Mouse (Mus musculus): Measurements from ENCODE around the gene Dennd2d. TPM values are rescaled to one million over a fixed set of nuclear protein-coding genes. Genes with fewer than 3 reads are reported as not detected.

The Dennd2d gene
- polyA plus RNA-seq (2014; fragmentation: Nextera tagmentation; extraction: Ambion mirVana): 1.4 and 1.8 TPM in 2 replicates

DNA sequence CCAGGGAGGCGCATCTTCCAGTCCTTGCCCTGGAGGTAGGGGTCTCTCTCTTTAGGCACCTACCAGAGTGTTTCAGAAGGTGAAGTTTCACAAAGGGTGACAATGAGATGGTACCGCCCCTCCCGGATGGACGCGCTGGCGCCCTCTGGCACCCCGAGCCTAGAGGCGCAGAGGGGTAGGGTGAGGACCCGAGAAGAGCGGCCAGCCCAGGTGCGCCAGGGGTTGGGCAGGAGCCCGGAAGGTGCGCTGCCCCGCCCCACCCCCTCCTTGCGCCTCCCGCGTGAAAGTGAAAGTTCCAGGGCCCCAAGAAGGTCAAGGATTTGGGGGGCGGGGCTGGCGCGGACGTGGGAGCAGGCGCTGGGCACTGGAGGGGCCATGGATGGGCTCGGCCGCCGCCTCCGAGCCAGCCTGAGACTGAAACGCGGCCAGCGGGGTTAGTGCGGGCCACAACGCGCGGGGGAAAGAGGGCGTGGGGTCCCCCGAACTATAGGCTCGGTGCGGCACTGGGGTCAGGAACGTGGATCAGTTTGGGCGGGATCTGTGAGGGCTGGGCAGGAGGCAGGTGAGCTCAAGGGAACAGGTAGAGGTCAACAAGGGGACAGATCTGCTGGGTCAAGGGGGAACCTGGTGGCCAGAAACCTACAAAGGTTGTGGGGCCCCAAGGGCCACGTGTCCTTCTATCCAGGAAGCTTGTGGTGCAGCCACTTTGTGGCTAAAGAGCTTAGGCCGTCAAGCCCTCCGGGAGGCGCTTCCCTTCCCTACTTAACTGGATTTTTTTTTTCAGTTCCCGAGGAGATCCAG is at the start of gene Dennd2d:
Dennd2d (plus strand) TSS at position 125 of the 801 bp plus-strand sequence.
- Histone ChIP-seq H3K4me3 (ENCODE audit: low read depth, low read length) (peak within 1 kb of the TSS; percentile 47), H3K9ac (ENCODE audit: low read length) (peak within 1 kb of the TSS; percentile 56), H3K27me3 (ENCODE audit: control insufficient read depth, insufficient read depth, low read length) (peaks cover 8% of the 10 kb centered on the region; the same call in 1 of the 2 replicates), H3K27ac (replicated peaks; ENCODE audit: low read depth, low read length) (no peak within 1 kb of the TSS), H3K36me3 (ENCODE audit: control insufficient read depth, insufficient read depth, low read length) (no peaks in the 10 kb centered on the region), H3K4me1 (ENCODE audit: control insufficient read depth, insufficient read depth, low read length) (no peaks in the 10 kb centered on the region; the same call in 1 of the 2 replicates), H3K4me2 (ENCODE audit: low read depth, severe bottlenecking) (peak within 1 kb of the TSS; percentile 89), H3K9me3 (ENCODE audit: control insufficient read depth, low read length) (no peaks in the 10 kb centered on the region)
- WGBS: 1% methylated on average over 43 of the region's 44 CpGs
- ATAC-seq (ENCODE audit: insufficient number of reproducible peaks, low FRiP score, low TSS enrichment, low read depth) (peak; percentile 61; the same call in 1 of the 2 replicates), DNase-seq (ENCODE audit: low spot score) (peak; percentile 42)

GRCm38 (mm10) chr3:106448571-106448970 is 33.6 kb upstream of the Dennd2d start:
- Histone ChIP-seq H3K27me3 (ENCODE audit: control insufficient read depth, insufficient read depth, low read length) (no peaks in the 10 kb centered on the region), H3K4me3 (ENCODE audit: low read depth, low read length) (no peak overlapping the region), H3K27ac (replicated peaks; ENCODE audit: low read depth, low read length) (no peak overlapping the region), H3K9me3 (ENCODE audit: control insufficient read depth, low read length) (no peaks in the 10 kb centered on the region), H3K4me2 (ENCODE audit: low read depth, severe bottlenecking) (no peak overlapping the region), H3K9ac (ENCODE audit: low read length) (no peak overlapping the region), H3K36me3 (ENCODE audit: control insufficient read depth, insufficient read depth, low read length) (no peaks in the 10 kb centered on the region), H3K4me1 (ENCODE audit: control insufficient read depth, insufficient read depth, low read length) (no peaks in the 10 kb centered on the region)
- no peak for DNase-seq (ENCODE audit: low spot score)
- ATAC-seq (ENCODE audit: insufficient number of reproducible peaks, low FRiP score, low TSS enrichment, low read depth): no peak; the same call in 1 of the 2 replicates

GRCm38 (mm10) chr3:106448995-106449394 is 33.2 kb upstream of the Dennd2d start:
- Histone ChIP-seq H3K4me2 (ENCODE audit: low read depth, severe bottlenecking) (no peak overlapping the region), H3K4me1 (ENCODE audit: control insufficient read depth, insufficient read depth, low read length) (no peaks in the 10 kb centered on the region), H3K27me3 (ENCODE audit: control insufficient read depth, insufficient read depth, low read length) (no peaks in the 10 kb centered on the region), H3K36me3 (ENCODE audit: control insufficient read depth, insufficient read depth, low read length) (no peaks in the 10 kb centered on the region), H3K9me3 (ENCODE audit: control insufficient read depth, low read length) (no peaks in the 10 kb centered on the region), H3K27ac (replicated peaks; ENCODE audit: low read depth, low read length) (no peak overlapping the region), H3K4me3 (ENCODE audit: low read depth, low read length) (no peak overlapping the region), H3K9ac (ENCODE audit: low read length) (no peak overlapping the region)
- ATAC-seq (ENCODE audit: insufficient number of reproducible peaks, low FRiP score, low TSS enrichment, low read depth): no peak
- no peak for DNase-seq (ENCODE audit: low spot score)

DNA sequence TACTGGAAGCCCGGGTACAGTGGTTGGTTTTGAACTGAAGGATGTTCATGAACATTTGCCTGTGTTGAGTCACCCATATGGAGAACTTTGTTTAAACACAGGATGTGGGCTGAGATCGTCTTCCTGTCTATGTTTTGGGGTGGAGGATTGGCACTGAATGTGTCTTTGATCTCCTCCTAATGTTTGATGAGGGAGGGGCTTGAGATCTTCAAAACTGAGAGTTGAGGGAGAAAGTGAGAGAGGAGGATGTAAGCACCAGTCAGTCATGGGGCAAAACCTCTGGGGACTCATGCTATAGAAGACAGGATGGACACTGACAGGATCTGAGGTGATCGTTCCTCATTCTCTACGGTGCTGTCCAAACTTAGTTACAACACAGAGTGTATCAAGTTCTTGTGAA is 32.6 kb upstream of the Dennd2d start:
- Histone ChIP-seq H3K4me1 (ENCODE audit: control insufficient read depth, insufficient read depth, low read length) (no peaks in the 10 kb centered on the region), H3K27me3 (ENCODE audit: control insufficient read depth, insufficient read depth, low read length) (no peaks in the 10 kb centered on the region), H3K9ac (ENCODE audit: low read length) (no peak overlapping the region), H3K27ac (replicated peaks; ENCODE audit: low read depth, low read length) (no peak overlapping the region), H3K36me3 (ENCODE audit: control insufficient read depth, insufficient read depth, low read length) (no peaks in the 10 kb centered on the region), H3K9me3 (ENCODE audit: control insufficient read depth, low read length) (no peaks in the 10 kb centered on the region), H3K4me2 (ENCODE audit: low read depth, severe bottlenecking) (no peak overlapping the region), H3K4me3 (ENCODE audit: low read depth, low read length) (no peak overlapping the region)
- ATAC-seq (ENCODE audit: insufficient number of reproducible peaks, low FRiP score, low TSS enrichment, low read depth) (no peak), DNase-seq (ENCODE audit: low spot score) (no peak)
- 79% methylated on average over 4 of the region's 4 CpGs for WGBS

GRCm38 (mm10) chr3:106452616-106453015 is 29.6 kb upstream of the Dennd2d start:
- no peak overlapping the region for H3K9ac ChIP-seq (ENCODE audit: low read length)
- no peaks in the 10 kb centered on the region for H3K4me1 ChIP-seq (ENCODE audit: control insufficient read depth, insufficient read depth, low read length)
- H3K4me2 ChIP-seq (ENCODE audit: low read depth, severe bottlenecking): no peak overlapping the region
- no peak for DNase-seq (ENCODE audit: low spot score)
- H3K9me3 ChIP-seq (ENCODE audit: control insufficient read depth, low read length): no peaks in the 10 kb centered on the region
- no peak overlapping the region for H3K4me3 ChIP-seq (ENCODE audit: low read depth, low read length)
- no peaks in the 10 kb centered on the region for H3K36me3 ChIP-seq (ENCODE audit: control insufficient read depth, insufficient read depth, low read length)
- 73% methylated on average over 4 of the region's 4 CpGs for WGBS
- H3K27ac ChIP-seq (replicated peaks; ENCODE audit: low read depth, low read length): no peak overlapping the region
- no peak for ATAC-seq (ENCODE audit: insufficient number of reproducible peaks, low FRiP score, low TSS enrichment, low read depth)
- H3K27me3 ChIP-seq (ENCODE audit: control insufficient read depth, insufficient read depth, low read length): no peaks in the 10 kb centered on the region

- H3K4me3 ChIP-seq (ENCODE audit: low read depth, low read length): no peak overlapping the region
- H3K9me3 ChIP-seq (ENCODE audit: control insufficient read depth, low read length): no peaks in the 10 kb centered on the region
- no peak overlapping the region for H3K9ac ChIP-seq (ENCODE audit: low read length)
- ATAC-seq (ENCODE audit: insufficient number of reproducible peaks, low FRiP score, low TSS enrichment, low read depth) (no peak), DNase-seq (ENCODE audit: low spot score) (no peak)
- H3K27me3 ChIP-seq (ENCODE audit: control insufficient read depth, insufficient read depth, low read length): no peaks in the 10 kb centered on the region
- H3K36me3 ChIP-seq (ENCODE audit: control insufficient read depth, insufficient read depth, low read length): no peaks in the 10 kb centered on the region
- H3K27ac ChIP-seq (replicated peaks; ENCODE audit: low read depth, low read length): no peak overlapping the region
- 82% methylated on average over 2 of the region's 2 CpGs for WGBS
- no peaks in the 10 kb centered on the region for H3K4me1 ChIP-seq (ENCODE audit: control insufficient read depth, insufficient read depth, low read length)
- H3K4me2 ChIP-seq (ENCODE audit: low read depth, severe bottlenecking): no peak overlapping the region
Measured at GRCm38 (mm10) chr3:106457298-106457869, 24.8 kb upstream of the Dennd2d start.

DNA sequence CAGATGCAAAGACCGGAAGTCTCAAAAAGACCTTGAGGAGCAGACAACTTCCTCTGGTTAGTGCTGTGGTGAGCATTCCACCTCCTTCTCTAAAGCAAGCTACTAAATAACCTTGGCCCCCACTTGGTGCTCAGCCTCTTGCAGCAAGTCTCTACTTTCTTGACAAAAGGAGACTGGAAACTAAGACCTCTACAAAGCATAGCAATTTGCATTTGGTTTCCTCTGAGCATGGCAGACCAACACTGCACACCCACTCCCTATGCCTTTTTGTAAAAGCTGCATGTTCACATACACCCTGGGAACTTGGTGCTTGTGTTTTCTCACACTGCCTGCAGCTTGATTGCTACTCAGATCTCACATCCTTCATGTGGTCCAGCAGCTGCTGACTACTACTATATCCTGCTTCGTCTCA is 20.1 kb upstream of the Dennd2d start:
- no peak for DNase-seq (ENCODE audit: low spot score)
- Histone ChIP-seq H3K36me3 (ENCODE audit: control insufficient read depth, insufficient read depth, low read length) (no peaks in the 10 kb centered on the region), H3K4me2 (ENCODE audit: low read depth, severe bottlenecking) (no peak overlapping the region), H3K4me3 (ENCODE audit: low read depth, low read length) (no peak overlapping the region), H3K27me3 (ENCODE audit: control insufficient read depth, insufficient read depth, low read length) (no peaks in the 10 kb centered on the region), H3K9ac (ENCODE audit: low read length) (no peak overlapping the region), H3K4me1 (ENCODE audit: control insufficient read depth, insufficient read depth, low read length) (no peaks in the 10 kb centered on the region), H3K9me3 (ENCODE audit: control insufficient read depth, low read length) (no peaks in the 10 kb centered on the region), H3K27ac (replicated peaks; ENCODE audit: low read depth, low read length) (no peak overlapping the region)
- WGBS: 97% methylated on average over 2 of the region's 2 CpGs
- ATAC-seq (ENCODE audit: insufficient number of reproducible peaks, low FRiP score, low TSS enrichment, low read depth): no peak

GRCm38 (mm10) chr3:106462493-106462892 is 19.7 kb upstream of the Dennd2d start:
- Histone ChIP-seq H3K9ac (ENCODE audit: low read length) (no peak overlapping the region), H3K36me3 (ENCODE audit: control insufficient read depth, insufficient read depth, low read length) (no peaks in the 10 kb centered on the region), H3K4me3 (ENCODE audit: low read depth, low read length) (no peak overlapping the region), H3K27me3 (ENCODE audit: control insufficient read depth, insufficient read depth, low read length) (no peaks in the 10 kb centered on the region), H3K4me1 (ENCODE audit: control insufficient read depth, insufficient read depth, low read length) (no peaks in the 10 kb centered on the region), H3K27ac (replicated peaks; ENCODE audit: low read depth, low read length) (no peak overlapping the region), H3K9me3 (ENCODE audit: control insufficient read depth, low read length) (no peaks in the 10 kb centered on the region), H3K4me2 (ENCODE audit: low read depth, severe bottlenecking) (no peak overlapping the region)
- DNase-seq (ENCODE audit: low spot score) (no peak), ATAC-seq (ENCODE audit: insufficient number of reproducible peaks, low FRiP score, low TSS enrichment, low read depth) (no peak)
- WGBS: 69% methylated on average over 3 of the region's 3 CpGs

Measured in limb, embryonic 11.5 days (tissue).